Mouse (Mus musculus) testis, postnatal 10 days (tissue): Measurements from ENCODE around the gene Syngr1.
A peak's percentile ranks its signal among the peaks of the same experiment; 100 is the strongest.

Source experiments
- DNase-seq: peaks from one replicate; pipeline ENCODE4 v3.0.0; 2021; ENCODE audit warnings: low spot score

The Syngr1 gene

GRCm38 (mm10) chr15:80070095-80070644 is 21.0 kb upstream of the Syngr1 start:
- no peak for DNase-seq

GRCm38 (mm10) chr15:80071951-80072437 is 19.1 kb upstream of the Syngr1 start:
- DNase-seq: no peak

- DNase-seq: no peak
These were observed 18.4 kb upstream of the Syngr1 start for GRCm38 (mm10) chr15:80072579-80073255.

- no peak for DNase-seq
These were observed 17.9 kb upstream of the Syngr1 start for GRCm38 (mm10) chr15:80073256-80073621.

- DNase-seq: no peak
These were observed 16.3 kb upstream of the Syngr1 start for GRCm38 (mm10) chr15:80074663-80075373.

GRCm38 (mm10) chr15:80075374-80075694 is 15.8 kb upstream of the Syngr1 start:
- DNase-seq: no peak

GRCm38 (mm10) chr15:80075733-80076337 is 15.3 kb upstream of the Syngr1 start:
- DNase-seq: no peak

- DNase-seq: peak; percentile 87
These were observed 14.6 kb upstream of the Syngr1 start for GRCm38 (mm10) chr15:80076338-80077136.

GRCm38 (mm10) chr15:80078058-80078814 is 12.9 kb upstream of the Syngr1 start:
- no peak for DNase-seq

- no peak for DNase-seq
These were observed 11.9 kb upstream of the Syngr1 start for GRCm38 (mm10) chr15:80079129-80079668.

GRCm38 (mm10) chr15:80079954-80080353 is 11.2 kb upstream of the Syngr1 start:
- DNase-seq: no peak

- DNase-seq: no peak
These were observed 10.2 kb upstream of the Syngr1 start for GRCm38 (mm10) chr15:80080711-80081615.

GRCm38 (mm10) chr15:80081801-80082546 is 9.2 kb upstream of the Syngr1 start:
- peak; percentile 76 for DNase-seq

- DNase-seq: no peak
These were observed 8.4 kb upstream of the Syngr1 start for GRCm38 (mm10) chr15:80082661-80083275.

- peak; percentile 100 for DNase-seq
These were observed 7.8 kb upstream of the Syngr1 start for GRCm38 (mm10) chr15:80083276-80083731.

GRCm38 (mm10) chr15:80083740-80084139 is 7.4 kb upstream of the Syngr1 start:
- DNase-seq: no peak

- no peak for DNase-seq
These were observed 3.6 kb upstream of the Syngr1 start for GRCm38 (mm10) chr15:80087406-80088012.

- peak; percentile 94 for DNase-seq
These were observed 2.5 kb upstream of the Syngr1 start for GRCm38 (mm10) chr15:80088637-80089036.
